Mouse (Mus musculus): ENCODE results near the gene Iqschfp. TPM values are rescaled to one million over a fixed set of nuclear protein-coding genes. Genes with fewer than 3 reads are reported as not detected.

Gene Iqschfp
- polyA plus RNA-seq, 1 experiment from 2014 or later: 0.12 TPM

DNA sequence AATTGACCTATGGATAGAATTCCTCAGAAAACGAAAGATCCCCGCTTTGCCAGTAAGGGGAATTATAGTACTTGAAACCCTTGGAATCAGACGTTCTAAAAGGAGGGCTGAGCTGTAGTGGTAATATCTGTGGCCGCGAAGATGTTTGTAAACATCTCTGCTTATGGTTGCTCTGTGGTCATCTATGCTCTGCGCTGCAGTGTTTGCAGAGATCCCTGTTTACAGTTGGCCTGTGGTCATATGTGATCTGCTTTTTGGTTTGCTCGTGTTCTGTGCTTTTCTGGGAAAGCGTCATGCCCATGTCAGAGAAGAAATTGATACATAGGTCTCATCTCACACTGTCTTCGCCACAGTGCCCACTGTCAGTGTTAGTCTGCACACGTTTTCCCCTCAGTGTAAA, 700.5 kb downstream of the Iqschfp start:
- no peak for DNase-seq (ENCODE audit: low spot score)
- no peaks in the 10 kb centered on the region for H3K27me3 ChIP-seq (ENCODE audit: insufficient read depth, poor library complexity, severe bottlenecking)
- no peak overlapping the region for H3K4me3 ChIP-seq
- H3K27ac ChIP-seq: peak overlapping the region; percentile 29; the same call in 1 of the 2 replicates
- peaks cover 5% of the 10 kb centered on the region; the same call in 1 of the 2 replicates for H3K36me3 ChIP-seq
- no peaks in the 10 kb centered on the region for H3K9me3 ChIP-seq
- peaks cover 39% of the 10 kb centered on the region for H3K4me1 ChIP-seq (replicated peaks)
- WGBS: 83% methylated on average over 10 of the region's 10 CpGs

DNA sequence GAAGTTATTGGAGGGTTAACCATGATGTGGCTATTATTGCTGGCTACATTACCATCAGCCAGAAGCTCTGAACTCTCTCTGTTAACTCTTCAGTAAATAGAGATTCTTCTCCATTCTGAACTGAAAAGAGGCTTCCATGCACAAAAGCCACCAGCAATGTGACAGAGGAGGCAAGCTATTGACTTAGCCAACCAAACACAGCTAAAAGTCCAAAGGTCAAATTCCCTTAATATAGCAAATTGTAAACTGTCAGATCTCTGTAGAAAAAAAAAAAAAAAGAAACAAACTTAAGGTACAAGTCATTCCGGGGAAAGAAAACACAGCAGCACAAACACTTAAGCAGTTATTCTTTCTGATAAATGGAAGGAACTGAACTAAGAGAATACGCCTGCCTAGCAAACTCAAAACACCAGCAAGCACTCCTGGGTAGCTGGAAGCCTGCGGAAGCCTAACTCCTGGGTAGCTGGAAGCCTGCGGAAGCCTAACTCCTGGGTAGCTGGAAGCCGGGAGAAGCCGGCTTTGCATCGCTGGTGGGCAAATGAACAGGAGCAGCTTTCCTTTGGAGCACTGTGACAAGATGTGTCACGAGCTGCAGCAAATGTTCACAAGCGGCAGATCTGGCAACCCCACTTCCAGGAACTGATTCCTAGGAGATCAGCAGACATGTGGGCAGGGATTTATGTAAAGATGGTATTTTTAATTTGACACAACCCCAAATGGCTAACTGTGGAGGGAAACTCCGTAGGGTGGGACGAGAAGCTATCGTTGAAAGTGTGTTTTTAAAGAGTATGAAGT, 701.2 kb downstream of the Iqschfp start:
- DNase-seq (ENCODE audit: low spot score): no peak
- Histone ChIP-seq H3K36me3 (peaks cover 5% of the 10 kb centered on the region; the same call in 1 of the 2 replicates), H3K4me1 (replicated peaks) (peaks cover 32% of the 10 kb centered on the region), H3K27ac (peak overlapping the region; percentile 50; the same call in 1 of the 2 replicates), H3K9me3 (no peaks in the 10 kb centered on the region), H3K4me3 (no peak overlapping the region), H3K27me3 (ENCODE audit: insufficient read depth, poor library complexity, severe bottlenecking) (no peaks in the 10 kb centered on the region)
- 65% methylated on average over 12 of the region's 12 CpGs for WGBS

DNA sequence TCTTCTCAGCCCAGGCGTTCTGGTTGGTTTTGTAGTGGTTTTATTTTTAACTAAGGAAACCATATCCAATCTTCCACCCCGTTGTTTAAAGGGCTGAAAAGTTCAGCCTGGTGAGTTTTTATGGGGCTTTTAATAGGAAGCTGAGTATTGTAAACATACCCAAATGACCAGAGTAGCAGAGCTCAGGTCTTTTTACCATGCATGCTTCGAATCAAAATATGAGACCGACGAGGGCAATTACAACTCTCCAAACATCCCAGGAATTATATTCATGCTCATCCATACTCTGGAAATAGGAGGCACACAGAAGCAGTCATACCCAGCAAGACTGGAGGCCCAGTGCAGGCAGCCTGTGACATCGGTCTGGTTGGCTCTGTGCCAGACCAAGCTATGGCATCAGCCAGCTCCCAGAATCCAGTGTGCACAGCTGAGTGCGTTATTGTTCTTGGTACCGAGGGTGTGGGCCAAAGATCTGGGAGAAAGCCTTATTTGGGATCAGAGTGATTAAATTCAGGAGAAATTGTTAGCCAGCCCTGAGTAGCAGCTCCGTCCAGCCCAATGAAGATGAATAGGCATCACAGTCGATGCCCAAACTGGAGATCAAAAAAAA, 703.4 kb downstream of the Iqschfp start:
- no peak for DNase-seq (ENCODE audit: low spot score)
- WGBS: 92% methylated on average over 10 of the region's 10 CpGs

DNA sequence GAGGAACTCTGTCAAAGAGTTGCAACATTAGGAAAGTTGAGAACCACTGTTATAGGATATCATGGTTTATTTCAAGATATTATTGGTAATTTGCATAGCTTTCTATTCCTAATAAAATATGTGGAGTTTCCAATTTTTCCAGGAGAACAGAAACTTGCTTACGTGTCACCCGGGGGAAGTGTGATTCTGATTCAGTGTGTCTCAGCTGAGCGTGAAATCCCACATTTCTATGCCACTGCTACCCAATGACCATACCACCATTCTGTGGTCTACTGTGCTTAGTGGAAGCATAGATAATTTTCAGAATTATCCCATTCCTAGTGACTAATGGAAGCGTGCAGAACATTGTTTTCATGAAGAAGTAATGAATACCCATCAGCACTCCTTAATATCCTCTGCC, 704.9 kb downstream of the Iqschfp start:
- Histone ChIP-seq H3K4me1 (replicated peaks) (peaks cover 15% of the 10 kb centered on the region), H3K36me3 (peaks cover 5% of the 10 kb centered on the region; the same call in 1 of the 2 replicates), H3K27me3 (ENCODE audit: insufficient read depth, poor library complexity, severe bottlenecking) (no peaks in the 10 kb centered on the region), H3K4me3 (no peak overlapping the region), H3K27ac (no peak overlapping the region), H3K9me3 (no peaks in the 10 kb centered on the region)
- no peak for DNase-seq (ENCODE audit: low spot score)
- WGBS: 93% methylated on average over 4 of the region's 4 CpGs

More for the DNA sequence above, 703.4 kb downstream of the Iqschfp start:
- Histone ChIP-seq H3K36me3 (peaks cover 5% of the 10 kb centered on the region; the same call in 1 of the 2 replicates), H3K27me3 (ENCODE audit: insufficient read depth, poor library complexity, severe bottlenecking) (no peaks in the 10 kb centered on the region), H3K4me3 (no peak overlapping the region), H3K27ac (no peak overlapping the region), H3K4me1 (replicated peaks) (peaks cover 19% of the 10 kb centered on the region), H3K9me3 (no peaks in the 10 kb centered on the region)

DNA sequence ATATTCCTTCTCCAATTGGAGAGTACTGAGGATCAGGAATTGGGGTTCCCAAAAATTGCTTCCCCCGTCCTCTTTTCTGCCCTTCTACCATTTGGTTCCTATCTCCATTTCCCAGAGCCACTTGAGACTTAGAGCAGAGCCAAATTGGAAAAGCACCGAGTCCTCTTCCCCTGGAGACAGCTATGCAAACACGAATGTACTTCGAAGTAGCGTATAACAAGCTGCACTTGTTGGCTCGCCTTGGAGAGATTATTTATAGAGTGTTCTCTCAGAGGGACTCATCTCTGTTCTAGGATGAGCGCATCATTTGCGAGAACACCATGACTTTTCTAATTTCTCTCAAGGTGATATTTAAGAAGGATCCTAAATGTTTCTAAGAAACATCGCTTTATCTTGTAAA, 710.9 kb downstream of the Iqschfp start:
- no peak overlapping the region for H3K4me3 ChIP-seq

DNA sequence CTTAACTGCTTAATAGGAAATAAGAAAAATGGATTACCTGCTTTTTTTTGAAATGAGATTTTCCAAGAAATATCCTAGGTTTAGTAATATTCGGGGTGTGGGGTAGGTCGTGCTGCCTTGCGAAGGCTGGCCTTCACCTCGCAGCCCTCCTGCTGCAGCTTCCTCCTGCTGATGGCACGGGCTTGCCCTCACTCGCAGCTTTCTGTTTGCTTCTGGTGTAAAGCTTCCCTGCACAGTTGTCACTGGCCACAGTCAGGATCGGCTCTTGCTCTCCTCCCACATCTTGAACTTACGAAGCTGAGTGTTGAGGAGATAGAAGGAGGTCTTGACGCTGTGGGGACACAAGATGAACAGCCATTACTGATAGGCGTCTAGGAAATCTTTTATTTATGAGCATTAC, 712.4 kb downstream of the Iqschfp start:
- no peak for DNase-seq (ENCODE audit: low spot score)
- Histone ChIP-seq H3K9me3 (no peaks in the 10 kb centered on the region), H3K4me1 (replicated peaks) (0 out of 2 replicates have a peak, but pooled peaks cover 5% of the 10 kb centered on the region), H3K27me3 (ENCODE audit: insufficient read depth, poor library complexity, severe bottlenecking) (no peaks in the 10 kb centered on the region), H3K27ac (peak overlapping the region; percentile 37; the same call in 1 of the 2 replicates), H3K36me3 (peaks cover 10% of the 10 kb centered on the region; the same call in 1 of the 2 replicates), H3K4me3 (no peak overlapping the region)
- WGBS: 81% methylated on average over 10 of the region's 10 CpGs

More for the DNA sequence above, 710.9 kb downstream of the Iqschfp start:
- Histone ChIP-seq H3K27me3 (ENCODE audit: insufficient read depth, poor library complexity, severe bottlenecking) (no peaks in the 10 kb centered on the region), H3K36me3 (peaks cover 10% of the 10 kb centered on the region; the same call in 1 of the 2 replicates), H3K4me1 (replicated peaks) (0 out of 2 replicates have a peak, but pooled peaks cover 5% of the 10 kb centered on the region), H3K27ac (no peak overlapping the region), H3K9me3 (no peaks in the 10 kb centered on the region)
- no peak for DNase-seq (ENCODE audit: low spot score)
- WGBS: 89% methylated on average over 9 of the region's 9 CpGs

DNA sequence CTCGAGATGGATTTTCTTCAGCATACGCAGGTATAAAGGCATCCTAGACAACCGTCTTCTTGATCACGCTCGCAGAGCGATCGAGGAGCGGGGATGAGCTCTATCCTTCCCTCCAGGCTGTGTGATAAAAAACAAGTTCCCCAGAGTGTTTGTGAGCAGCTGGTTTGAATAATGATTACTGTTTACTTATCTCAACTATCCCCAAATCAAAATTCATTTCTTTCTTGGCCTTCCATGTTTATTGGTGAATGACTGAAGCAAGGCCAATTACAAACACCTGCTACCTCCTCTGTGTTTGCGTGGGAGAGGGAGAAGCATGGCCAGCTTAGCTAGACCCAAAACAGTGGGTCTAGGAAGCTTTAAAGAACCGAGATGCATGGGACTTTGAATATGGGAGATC, 712.9 kb downstream of the Iqschfp start:
- no peaks in the 10 kb centered on the region for H3K27me3 ChIP-seq (ENCODE audit: insufficient read depth, poor library complexity, severe bottlenecking)
- peak overlapping the region; percentile 37; the same call in 1 of the 2 replicates for H3K27ac ChIP-seq
- 82% methylated on average over 10 of the region's 10 CpGs for WGBS
- DNase-seq (ENCODE audit: low spot score): no peak
- H3K4me1 ChIP-seq (replicated peaks): 0 out of 2 replicates have a peak, but pooled peaks cover 5% of the 10 kb centered on the region
- peaks cover 10% of the 10 kb centered on the region; the same call in 1 of the 2 replicates for H3K36me3 ChIP-seq
- no peak overlapping the region for H3K4me3 ChIP-seq
- H3K9me3 ChIP-seq: no peaks in the 10 kb centered on the region

DNA sequence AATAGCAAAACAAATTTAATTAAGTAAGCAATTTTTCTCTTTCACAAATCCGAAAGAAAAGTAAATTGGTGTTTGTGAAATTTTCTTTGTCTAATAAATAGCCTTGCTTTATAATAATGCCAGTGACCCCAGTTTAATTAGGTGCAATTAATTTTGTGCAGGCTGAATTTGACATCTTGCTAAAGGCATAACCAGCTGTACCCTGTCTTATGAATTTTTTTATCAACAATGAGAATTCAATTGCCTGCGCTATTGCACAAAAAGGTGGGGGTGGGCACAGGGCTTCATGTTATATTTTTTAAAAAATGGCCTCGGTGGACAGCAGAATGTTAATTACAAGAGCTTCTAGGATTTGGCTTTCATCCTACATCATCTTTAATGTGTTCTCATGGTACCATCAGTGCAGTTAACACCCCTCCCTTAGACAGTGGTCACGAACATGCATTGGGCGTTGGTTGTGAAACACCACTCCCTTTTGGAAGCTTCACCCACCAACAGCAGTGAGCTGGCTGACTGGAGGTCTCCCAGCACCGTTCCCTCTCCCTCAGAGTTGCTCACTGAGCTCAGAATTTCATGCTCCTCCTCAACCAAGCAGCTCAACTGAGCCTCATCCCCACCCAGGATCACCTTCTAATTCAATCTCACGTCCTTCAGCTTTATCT, 714.0 kb downstream of the Iqschfp start:
- no peak overlapping the region for H3K27ac ChIP-seq
- DNase-seq (ENCODE audit: low spot score): no peak
- H3K4me3 ChIP-seq: no peak overlapping the region
- peaks cover 10% of the 10 kb centered on the region; the same call in 1 of the 2 replicates for H3K36me3 ChIP-seq
- no peaks in the 10 kb centered on the region for H3K9me3 ChIP-seq
- WGBS: 87% methylated on average over 7 of the region's 7 CpGs
- 0 out of 2 replicates have a peak, but pooled peaks cover 5% of the 10 kb centered on the region for H3K4me1 ChIP-seq (replicated peaks)
- H3K27me3 ChIP-seq (ENCODE audit: insufficient read depth, poor library complexity, severe bottlenecking): no peaks in the 10 kb centered on the region

DNA sequence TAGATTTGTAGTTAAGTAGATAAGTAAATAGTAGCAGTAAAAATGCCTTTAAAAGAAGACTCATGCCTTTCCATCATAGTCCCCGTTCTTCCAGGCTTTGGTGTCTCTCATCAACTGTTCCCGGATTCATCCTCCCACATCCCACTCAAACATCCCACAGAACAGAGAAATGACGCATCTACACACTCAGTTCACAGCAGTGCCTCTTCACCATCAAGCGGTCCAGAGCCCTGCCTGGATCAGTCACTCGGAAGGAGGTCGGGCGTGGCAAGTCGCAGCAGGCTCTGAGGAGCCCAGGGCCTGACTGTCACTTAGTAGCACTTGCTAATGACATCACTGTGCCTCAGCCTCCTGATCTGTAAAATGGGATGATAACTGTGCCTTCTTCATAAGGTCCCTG, 714.7 kb downstream of the Iqschfp start:
- H3K9me3 ChIP-seq: no peaks in the 10 kb centered on the region
- no peaks in the 10 kb centered on the region for H3K27me3 ChIP-seq (ENCODE audit: insufficient read depth, poor library complexity, severe bottlenecking)
- H3K4me1 ChIP-seq (replicated peaks): 0 out of 2 replicates have a peak, but pooled peaks cover 5% of the 10 kb centered on the region
- H3K27ac ChIP-seq: no peak overlapping the region
- 93% methylated on average over 8 of the region's 8 CpGs for WGBS
- peaks cover 10% of the 10 kb centered on the region; the same call in 1 of the 2 replicates for H3K36me3 ChIP-seq
- DNase-seq (ENCODE audit: low spot score): no peak
- no peak overlapping the region for H3K4me3 ChIP-seq

DNA sequence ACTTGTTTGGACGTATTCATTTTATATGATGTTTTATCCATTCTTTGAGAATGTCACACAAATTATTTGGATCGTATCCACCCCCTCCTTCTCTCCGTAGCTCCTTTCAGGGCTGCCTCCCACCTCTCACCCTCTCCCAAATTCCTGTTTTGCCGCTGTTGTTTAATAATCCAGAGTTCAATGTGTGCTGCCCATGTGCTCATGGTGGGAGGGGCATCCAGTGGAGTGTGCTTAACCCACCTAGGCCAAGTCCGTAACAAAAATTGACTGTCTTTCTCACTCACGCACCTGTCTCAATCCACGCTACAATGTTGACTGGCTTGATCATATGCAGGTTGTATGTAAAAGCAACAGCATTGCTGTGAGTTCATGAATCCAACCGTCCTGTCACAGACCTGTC, 715.3 kb downstream of the Iqschfp start:
- H3K27me3 ChIP-seq (ENCODE audit: insufficient read depth, poor library complexity, severe bottlenecking): no peaks in the 10 kb centered on the region
- no peak overlapping the region for H3K4me3 ChIP-seq
- H3K27ac ChIP-seq: no peak overlapping the region
- H3K4me1 ChIP-seq (replicated peaks): 0 out of 2 replicates have a peak, but pooled peaks cover 5% of the 10 kb centered on the region
- 92% methylated on average over 8 of the region's 8 CpGs for WGBS
- H3K9me3 ChIP-seq: no peaks in the 10 kb centered on the region
- DNase-seq (ENCODE audit: low spot score): no peak
- H3K36me3 ChIP-seq: peaks cover 10% of the 10 kb centered on the region; the same call in 1 of the 2 replicates

DNA sequence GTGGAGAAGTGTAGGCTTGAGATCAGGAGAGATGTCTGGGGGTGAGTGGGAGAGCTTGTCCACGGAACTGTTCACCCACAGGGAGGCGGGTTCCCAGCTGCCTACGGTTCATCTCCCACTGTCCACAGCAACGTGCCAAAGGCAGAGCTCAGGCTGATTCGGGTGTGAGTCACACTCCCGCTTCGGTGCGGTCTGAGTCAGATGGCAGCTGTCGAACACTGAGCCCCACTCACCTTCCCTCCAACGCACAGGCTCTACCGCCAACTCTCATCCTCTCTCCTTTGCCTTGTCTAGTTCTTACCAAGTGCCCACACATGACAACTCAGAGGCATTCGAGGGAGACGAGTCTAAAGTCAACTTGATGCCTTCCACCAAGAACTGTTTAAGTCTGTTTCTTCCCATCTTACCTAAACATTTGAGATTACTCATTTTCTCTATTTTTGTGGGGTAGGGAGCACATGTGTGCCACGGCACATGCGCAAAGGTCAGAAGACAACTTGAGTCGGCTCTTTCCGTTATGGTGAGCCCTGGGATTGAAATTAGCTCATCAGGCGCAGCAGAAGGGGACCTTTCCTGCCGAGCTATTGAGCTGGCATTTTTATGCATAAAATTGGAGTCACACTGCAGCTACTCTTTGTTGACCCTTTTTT, 716.9 kb downstream of the Iqschfp start:
- Histone ChIP-seq H3K4me1 (replicated peaks) (peaks cover 8% of the 10 kb centered on the region; the same call in 1 of the 2 replicates), H3K4me3 (no peak overlapping the region), H3K27me3 (ENCODE audit: insufficient read depth, poor library complexity, severe bottlenecking) (no peaks in the 10 kb centered on the region), H3K36me3 (peaks cover 10% of the 10 kb centered on the region; the same call in 1 of the 2 replicates), H3K9me3 (no peaks in the 10 kb centered on the region), H3K27ac (no peak overlapping the region)
- no peak for DNase-seq (ENCODE audit: low spot score)
- 85% methylated on average over 19 of the region's 19 CpGs for WGBS

DNA sequence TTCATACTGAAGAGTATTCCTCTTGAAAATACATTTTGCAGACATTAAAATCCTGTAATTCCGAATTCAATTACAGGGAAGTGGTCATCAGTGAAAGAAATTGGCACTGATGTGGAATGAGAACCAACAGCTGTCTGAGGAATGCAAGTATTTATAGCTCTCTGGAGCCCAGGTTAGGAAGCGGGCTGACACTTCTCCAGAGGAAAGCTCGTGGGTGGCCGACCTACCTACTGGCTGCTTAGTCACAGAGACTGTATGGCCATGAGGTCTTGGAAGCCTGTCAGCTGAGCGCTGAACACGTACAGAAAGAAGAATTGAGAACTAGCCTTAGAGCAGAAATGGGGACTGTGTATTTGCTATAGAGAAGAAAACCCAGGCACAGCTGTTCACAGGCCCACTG, 718.0 kb downstream of the Iqschfp start:
- no peaks in the 10 kb centered on the region for H3K27me3 ChIP-seq (ENCODE audit: insufficient read depth, poor library complexity, severe bottlenecking)
- no peak overlapping the region for H3K27ac ChIP-seq
- H3K4me1 ChIP-seq (replicated peaks): peaks cover 7% of the 10 kb centered on the region; the same call in 1 of the 2 replicates
- no peak for DNase-seq (ENCODE audit: low spot score)
- 88% methylated on average over 6 of the region's 6 CpGs for WGBS
- H3K9me3 ChIP-seq: no peaks in the 10 kb centered on the region
- H3K36me3 ChIP-seq: peaks cover 10% of the 10 kb centered on the region; the same call in 1 of the 2 replicates
- H3K4me3 ChIP-seq: no peak overlapping the region
